23 mouse cellular contexts compared by ENCODE assay signal in genomic region chr10:96356980-96357624, GRCm38 (mm10).
"Had no signal": no experiment of that assay in that cellular context is flagged by ENCODE, and none has a peak within 500 bp of the region (broad histone marks: within the 10 kb centered on the region; RNA-seq: fewer than 3 reads in every experiment).

No protein-coding gene starts in this region.

- H3K9me3 ChIP-seq: kidney, embryonic 15.5 days; limb, embryonic 12.5 days; limb, embryonic 15.5 days; lung, embryonic 15.5 days; neural tube, embryonic 12.5 days; neural tube, embryonic 15.5 days had no signal

- DNase-seq: kidney, adult 11 months; kidney, adult 8-10 months; kidney, postnatal 10 days; kidney, postnatal 36 days; left cerebral cortex, postnatal 4 days; lung, adult 18-20 months; lung, postnatal 14 days; lung, postnatal 4 days; midbrain, embryonic 14.5 days; right cerebral cortex, postnatal 14 days; right cerebral cortex, postnatal 4 days; spleen, adult 18-20 months; thymus, adult 18-20 months; thymus, postnatal 36 days had no signal

- H3K27me3 ChIP-seq: kidney, embryonic 15.5 days; limb, embryonic 12.5 days; limb, embryonic 15.5 days; lung, embryonic 15.5 days; neural tube, embryonic 12.5 days; neural tube, embryonic 15.5 days had no signal

- H3K36me3 ChIP-seq: kidney, embryonic 15.5 days; limb, embryonic 12.5 days; limb, embryonic 15.5 days; lung, embryonic 15.5 days; neural tube, embryonic 12.5 days; neural tube, embryonic 15.5 days had no signal

- H3K4me2 ChIP-seq: kidney, embryonic 15.5 days; limb, embryonic 12.5 days; limb, embryonic 15.5 days; liver, embryonic 11.5 days; lung, embryonic 15.5 days; midbrain, embryonic 11.5 days; neural tube, embryonic 12.5 days; neural tube, embryonic 15.5 days had no signal

- H3K27ac ChIP-seq: kidney, embryonic 15.5 days; limb, embryonic 12.5 days; limb, embryonic 15.5 days; liver, embryonic 14.5 days; lung, embryonic 15.5 days; neural tube, embryonic 12.5 days; neural tube, embryonic 15.5 days had no signal

- H3K4me1 ChIP-seq: kidney, embryonic 15.5 days; limb, embryonic 12.5 days; limb, embryonic 15.5 days; lung, embryonic 15.5 days; neural tube, embryonic 12.5 days; neural tube, embryonic 15.5 days had no signal

- H3K4me3 ChIP-seq: kidney, embryonic 15.5 days; limb, embryonic 12.5 days; limb, embryonic 15.5 days; lung, embryonic 15.5 days; neural tube, embryonic 12.5 days; neural tube, embryonic 15.5 days had no signal

- H3K9ac ChIP-seq: kidney, embryonic 15.5 days; limb, embryonic 12.5 days; limb, embryonic 15.5 days; liver, embryonic 14.5 days; lung, embryonic 15.5 days; neural tube, embryonic 12.5 days; neural tube, embryonic 15.5 days had no signal
